Mouse (Mus musculus): ENCODE data around the gene Hyal4. TPM values are rescaled to one million over a fixed set of nuclear protein-coding genes. Genes with fewer than 3 reads are reported as not detected.
A peak's percentile ranks its signal among the peaks of the same experiment; 100 is the strongest.

The Hyal4 gene
- total RNA-seq (2022): not detected

GRCm38 (mm10) chr6:24748029-24748428, at the start of gene Hyal4:
Gene Hyal4, plus strand, starts transcription at chr6:24748329.
- no peak for DNase-seq (ENCODE audit: low spot score in 2 of 2)

- no peak for DNase-seq (ENCODE audit: low spot score in 2 of 2)
Measured at GRCm38 (mm10) chr6:24707090-24707489, 41.0 kb upstream of the Hyal4 start.

DNA sequence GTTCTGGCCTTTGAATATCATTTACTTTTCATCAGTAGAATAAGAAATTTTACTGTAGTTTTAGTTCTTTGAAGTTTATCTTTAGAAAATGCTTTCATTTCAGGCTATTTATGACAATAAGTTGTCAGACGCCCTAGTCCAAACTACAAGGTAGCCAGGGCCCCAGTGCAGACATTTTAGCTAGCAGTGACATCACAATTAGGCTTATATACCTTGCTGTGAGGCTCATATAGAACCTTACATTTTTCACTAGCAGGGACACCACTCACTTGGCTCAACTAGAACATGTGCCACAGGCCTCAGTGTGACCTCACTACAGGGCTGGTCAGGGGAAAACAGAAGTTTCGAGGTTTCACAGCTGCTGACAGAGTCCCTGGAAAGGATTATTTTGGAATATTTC, 40.6 kb upstream of the Hyal4 start:
- DNase-seq (ENCODE audit: low spot score in 2 of 2): no peak

DNA sequence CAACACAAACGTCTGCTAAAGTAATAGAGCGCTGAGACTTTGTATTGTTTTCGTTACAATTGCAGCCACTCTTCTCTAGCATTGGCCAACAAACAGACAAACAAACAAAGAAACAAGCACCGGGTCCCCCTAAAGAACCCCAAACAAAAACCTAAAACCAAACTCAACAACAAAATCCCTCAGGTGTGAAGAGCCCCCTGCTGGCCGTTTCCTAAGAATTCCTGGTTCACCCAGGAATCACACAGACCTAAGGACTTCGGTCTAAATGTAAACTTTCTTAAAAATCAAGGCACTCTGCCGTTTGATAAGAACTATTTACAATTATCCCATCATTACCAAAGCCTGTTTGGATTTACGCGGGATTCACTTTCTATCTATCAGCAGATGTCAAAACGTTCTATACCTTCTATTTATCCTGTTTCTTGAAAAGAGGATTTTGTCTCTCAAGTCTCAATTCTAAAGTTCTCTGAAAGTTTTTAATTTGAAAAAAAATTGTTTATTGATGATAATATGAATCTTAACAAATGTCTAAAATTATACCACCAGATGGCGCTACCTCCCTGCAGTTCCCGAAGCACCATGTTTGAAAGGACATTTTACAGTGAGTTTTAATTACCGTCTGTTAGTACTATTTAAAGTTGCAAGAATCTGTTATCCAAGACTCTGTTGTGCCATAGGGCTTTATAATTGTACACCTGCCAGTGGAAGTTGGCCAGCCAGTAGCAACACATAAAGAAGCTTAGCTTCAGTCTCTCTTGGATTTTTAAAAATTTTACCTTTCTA, 26.6 kb upstream of the Hyal4 start:
- DNase-seq (ENCODE audit: low spot score in 2 of 2): peak; percentile 6 to 16

DNA sequence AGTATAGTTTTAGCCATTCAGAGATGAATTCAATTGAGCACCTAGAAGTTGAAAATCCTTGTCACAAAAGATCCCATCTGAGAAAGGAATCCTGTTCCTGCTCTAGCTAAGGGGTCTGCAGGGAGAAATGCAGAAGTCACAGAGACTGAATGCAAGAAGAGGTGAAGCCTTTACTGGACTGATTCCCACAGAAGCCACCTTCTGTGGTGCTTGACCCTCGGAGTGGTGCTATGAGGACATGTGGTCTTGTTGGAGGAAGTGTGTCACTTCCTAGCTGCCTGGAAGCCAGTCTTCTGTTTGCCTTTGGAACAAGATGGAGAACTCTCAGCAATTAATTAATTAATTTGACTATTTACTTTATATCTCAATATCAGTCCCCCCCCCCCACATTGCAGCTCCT, 20.0 kb upstream of the Hyal4 start:
- DNase-seq (ENCODE audit: low spot score in 2 of 2): no peak

- DNase-seq (ENCODE audit: low spot score in 2 of 2): no peak
Measured at GRCm38 (mm10) chr6:24732945-24733344, 15.2 kb upstream of the Hyal4 start, which contains the start of gene Hyal6. Gene Hyal6, plus strand, starts transcription at chr6:24733245.

GRCm38 (mm10) chr6:24734565-24734964, 13.6 kb upstream of the Hyal4 start:
- no peak for DNase-seq (ENCODE audit: low spot score in 2 of 2)

DNA sequence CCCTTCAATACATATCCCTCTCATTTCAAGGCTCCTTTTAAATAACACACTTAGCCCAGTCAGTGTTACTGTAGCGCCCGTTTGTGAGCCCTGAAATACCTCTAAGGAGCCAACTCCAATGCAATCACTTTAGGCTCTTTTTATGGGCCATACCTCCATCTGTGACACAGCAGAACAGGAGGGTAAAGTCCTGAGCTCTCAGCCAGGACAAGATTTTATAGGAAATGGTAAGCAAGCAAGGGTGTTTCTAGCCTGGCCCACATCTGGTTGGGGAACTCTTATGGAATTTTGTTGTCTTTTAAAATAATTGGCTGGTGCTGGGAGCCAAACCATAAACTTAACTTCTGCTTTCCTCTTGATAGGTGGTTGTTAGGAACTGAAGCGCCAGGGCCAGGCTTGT, 11.2 kb downstream of the Hyal4 start:
- DNase-seq (ENCODE audit: low spot score in 2 of 2): no peak

DNA sequence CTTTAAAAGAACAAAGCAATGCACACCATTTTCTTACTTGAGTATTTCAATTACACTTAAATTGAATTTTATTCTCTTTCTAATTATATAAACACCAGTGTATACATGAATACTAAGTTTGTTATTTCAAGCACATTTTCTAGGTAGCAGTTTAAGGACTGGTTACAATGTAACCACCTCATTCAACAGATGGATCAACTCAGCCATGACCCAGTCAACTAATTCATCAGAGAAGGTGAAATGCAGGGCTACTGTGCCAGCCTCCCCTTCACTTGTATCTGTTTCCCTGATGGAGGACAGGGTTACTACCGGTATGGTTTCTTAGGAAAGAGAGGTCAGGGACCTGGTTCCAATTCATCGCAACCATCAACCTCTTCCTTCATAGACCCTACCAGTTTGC, 18.1 kb downstream of the Hyal4 start:
- no peak for DNase-seq (ENCODE audit: low spot score in 2 of 2)

DNA sequence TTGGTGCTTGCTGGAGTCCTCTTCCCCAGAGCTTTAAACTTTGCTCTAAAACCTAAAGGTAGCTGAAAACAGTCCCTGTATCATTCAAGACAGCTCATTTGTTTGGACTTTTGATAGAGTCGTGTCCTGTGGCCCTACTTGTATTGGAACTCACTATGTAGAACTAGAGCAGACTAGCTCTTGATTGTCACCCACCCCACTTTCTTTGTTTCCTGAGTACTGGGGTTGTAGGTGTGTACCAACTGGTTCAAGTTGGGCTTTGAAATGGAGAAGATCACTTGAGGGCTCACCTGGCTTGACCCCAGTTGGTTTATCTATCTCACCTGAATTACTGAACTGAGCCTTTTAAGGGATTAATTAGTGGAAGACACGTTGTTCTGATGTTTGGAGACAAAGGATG, 31.1 kb downstream of the Hyal4 start:
- no peak for DNase-seq (ENCODE audit: low spot score in 2 of 2)

- no peak for DNase-seq (ENCODE audit: low spot score in 2 of 2)
Measured at GRCm38 (mm10) chr6:24790888-24791287, 42.8 kb downstream of the Hyal4 start, which contains the start of gene Spam1. Gene Spam1, plus strand, starts transcription at chr6:24791188.

Other genes with a start within 250 kb of the Hyal4 start
- gene Iqub, start 233.3 kb upstream of the Hyal4 start, total RNA-seq (2022): 1 to 10 TPM; 2.5 to 3.0 (median 2.8) TPM
- 100 to 1,000 TPM; 252 to 307 (median 286) TPM for gene Ndufa5, start 220.3 kb upstream of the Hyal4 start, total RNA-seq (2022)
- gene Asb15, start 220.2 kb upstream of the Hyal4 start, total RNA-seq (2022): not detected
- under 1 TPM in 2 of 4 experiments, not detected in 2; 0.37 to 0.42 TPM for gene Lmod2, start 150.6 kb upstream of the Hyal4 start, total RNA-seq (2022)
- gene Wasl, start 83.3 kb upstream of the Hyal4 start, total RNA-seq (2022): 100 to 1,000 TPM in 2 of 4 experiments, 10 to 100 TPM in 2; 93.6 to 105 (median 97.3) TPM
- gene Hyal6, start 15.1 kb upstream of the Hyal4 start, total RNA-seq (2022): not detected
- not detected for gene Spam1, start 42.9 kb downstream of the Hyal4 start, total RNA-seq (2022)
- not detected for gene Hyal5, start 109.7 kb downstream of the Hyal4 start, total RNA-seq (2022)
- 10 to 100 TPM; 42.9 to 51.4 (median 47.8) TPM for gene Tmem229a, start 208.0 kb downstream of the Hyal4 start, total RNA-seq (2022)

Data from left cerebral cortex, adult 8-10 months (tissue).